10 mouse cellular contexts compared by ENCODE assay signal in genomic region chr13:31810375-31810692, GRCm38 (mm10). TPM values are rescaled to one million over a fixed set of nuclear protein-coding genes. Genes with fewer than 3 reads are reported as not detected.
DNase-seq lines count a peak whose midpoint lies in the region; ATAC-seq lines count a peak whose summit lies in the region.
"Had no signal": no experiment of that assay in that cellular context is flagged by ENCODE, and none has a peak within 500 bp of the region (broad histone marks: within the 10 kb centered on the region; RNA-seq: fewer than 3 reads in every experiment).

No protein-coding gene starts in this region.

- under 1% methylated on average over 9 of the region's 9 CpGs for WGBS in kidney, embryonic 14.5 days
- WGBS in embryonic facial prominence, embryonic 12.5 days = 1% methylated on average over 9 of the region's 9 CpGs
- 3% methylated on average over 9 of the region's 9 CpGs for WGBS in hindbrain, embryonic 16.5 days
- WGBS in midbrain, embryonic 16.5 days = 3% methylated on average over 9 of the region's 9 CpGs

- H3K27me3 ChIP-seq in kidney, embryonic 14.5 days (ENCODE audit: control insufficient read depth, insufficient read depth, low read length) = no peaks in the 10 kb centered on the region
- H3K27me3 ChIP-seq in embryonic facial prominence, embryonic 12.5 days = peaks cover 66% of the 10 kb centered on the region
- H3K27me3 ChIP-seq in hindbrain, embryonic 16.5 days (replicated peaks; ENCODE audit: control insufficient read depth, insufficient read depth, low read length) = peaks cover 60% of the 10 kb centered on the region
- H3K27me3 ChIP-seq in midbrain, embryonic 16.5 days (ENCODE audit: control insufficient read depth, insufficient read depth, low read depth, low read length) = peaks cover 57% of the 10 kb centered on the region

- H3K36me3 ChIP-seq in kidney, embryonic 14.5 days (ENCODE audit: control insufficient read depth, insufficient read depth, low read length) = peaks cover 10% of the 10 kb centered on the region; the same call in 1 of the 2 replicates
- H3K36me3 ChIP-seq in embryonic facial prominence, embryonic 12.5 days = no peaks in the 10 kb centered on the region
- H3K36me3 ChIP-seq in hindbrain, embryonic 16.5 days (ENCODE audit: control insufficient read depth, insufficient read depth, low read length) = no peaks in the 10 kb centered on the region
- H3K36me3 ChIP-seq in midbrain, embryonic 16.5 days (ENCODE audit: control insufficient read depth, insufficient read depth, low read length) = no peaks in the 10 kb centered on the region

- H3K27ac ChIP-seq in kidney, embryonic 14.5 days (ENCODE audit: low read depth, low read length) = peak overlapping the region; percentile 87
- peak overlapping the region; percentile 85 for H3K27ac ChIP-seq in embryonic facial prominence, embryonic 12.5 days
- no peak overlapping the region for H3K27ac ChIP-seq in hindbrain, embryonic 16.5 days (ENCODE audit: low read depth, low read length)
- H3K27ac ChIP-seq in midbrain, embryonic 16.5 days (ENCODE audit: low read length) = no peak overlapping the region

- H3K9me3 ChIP-seq in kidney, embryonic 14.5 days (ENCODE audit: control insufficient read depth, low read length) = no peaks in the 10 kb centered on the region
- no peaks in the 10 kb centered on the region for H3K9me3 ChIP-seq in embryonic facial prominence, embryonic 12.5 days
- H3K9me3 ChIP-seq in hindbrain, embryonic 16.5 days (ENCODE audit: control insufficient read depth, low read length) = no peaks in the 10 kb centered on the region
- H3K9me3 ChIP-seq in midbrain, embryonic 16.5 days (replicated peaks; ENCODE audit: control insufficient read depth, low read length, poor library complexity, severe bottlenecking) = no peaks in the 10 kb centered on the region

- H3K4me1 ChIP-seq in kidney, embryonic 14.5 days (ENCODE audit: control insufficient read depth, insufficient read depth, low read length) = peaks cover 20% of the 10 kb centered on the region
- H3K4me1 ChIP-seq in embryonic facial prominence, embryonic 12.5 days = peaks cover 32% of the 10 kb centered on the region
- peaks cover 30% of the 10 kb centered on the region for H3K4me1 ChIP-seq in hindbrain, embryonic 16.5 days (ENCODE audit: control insufficient read depth, insufficient read depth, low read depth, low read length)
- H3K4me1 ChIP-seq in midbrain, embryonic 16.5 days (ENCODE audit: control insufficient read depth, insufficient read depth, low read length) = peaks cover 25% of the 10 kb centered on the region

- H3K4me2 ChIP-seq in kidney, embryonic 14.5 days (replicated peaks; ENCODE audit: low read depth, low read length) = peak overlapping the region; percentile 79
- H3K4me2 ChIP-seq in embryonic facial prominence, embryonic 12.5 days (replicated peaks) = peak overlapping the region; percentile 63
- H3K4me2 ChIP-seq in hindbrain, embryonic 16.5 days (ENCODE audit: low read length) = no peak overlapping the region
- no peak overlapping the region for H3K4me2 ChIP-seq in midbrain, embryonic 16.5 days (ENCODE audit: low read length)

- H3K9ac ChIP-seq in kidney, embryonic 14.5 days (ENCODE audit: low read depth, low read length) = peak overlapping the region; percentile 90
- H3K9ac ChIP-seq in embryonic facial prominence, embryonic 12.5 days = peak overlapping the region; percentile 81
- peak overlapping the region; percentile 47 for H3K9ac ChIP-seq in hindbrain, embryonic 16.5 days (ENCODE audit: low read depth, low read length)
- no peak overlapping the region for H3K9ac ChIP-seq in midbrain, embryonic 16.5 days (ENCODE audit: low read depth, low read length)

- DNase-seq in kidney, postnatal 25 days = no peak
- no peak for DNase-seq in adrenal gland, postnatal 10 days
- DNase-seq in adrenal gland, postnatal 14 days = no peak
- DNase-seq: left cerebral cortex, postnatal 4 days; right cerebral cortex, postnatal 25 days had no signal

- peak overlapping the region; percentile 80 for H3K4me3 ChIP-seq in kidney, embryonic 14.5 days (ENCODE audit: low read length)
- peak overlapping the region; percentile 51 for H3K4me3 ChIP-seq in embryonic facial prominence, embryonic 12.5 days
- peak overlapping the region; percentile 35 for H3K4me3 ChIP-seq in hindbrain, embryonic 16.5 days (ENCODE audit: low read length)
- H3K4me3 ChIP-seq in midbrain, embryonic 16.5 days (ENCODE audit: low read depth, low read length) = peak overlapping the region; percentile 28

- no peak for ATAC-seq in kidney, embryonic 14.5 days (ENCODE audit: low FRiP score, low TSS enrichment)
- ATAC-seq in embryonic facial prominence, embryonic 12.5 days (ENCODE audit: insufficient number of reproducible peaks, insufficient read depth, low FRiP score, low TSS enrichment) = no peak
- ATAC-seq in hindbrain, embryonic 16.5 days = no peak
- no peak for ATAC-seq in midbrain, embryonic 16.5 days
- no peak for ATAC-seq in megakaryocyte-erythroid progenitor cell, adult 5-6 weeks (replicated peaks; ENCODE audit: low FRiP score, low TSS enrichment, poor library complexity, severe bottlenecking)

RNA-seq across cellular contexts. Expression of gene Foxc1, which starts 3.9 kb away (rescaled TPM):
- 9.9 and 12.3 TPM in 2 replicates for polyA plus RNA-seq in kidney, embryonic 14.5 days (2014; fragmentation: Nextera tagmentation; extraction: Ambion mirVana)
- 10.4 and 11.6 TPM in 2 replicates for polyA plus RNA-seq in embryonic facial prominence, embryonic 12.5 days (2016; fragmentation: Nextera tagmentation; extraction: Ambion mirVana)
- polyA plus RNA-seq in hindbrain, embryonic 16.5 days (2015; fragmentation: Nextera tagmentation; extraction: Ambion mirVana) = 0.63 and 0.84 TPM in 2 replicates
- polyA plus RNA-seq in midbrain, embryonic 16.5 days (2015; fragmentation: Nextera tagmentation; extraction: Ambion mirVana) = 0.44 and 0.81 TPM in 2 replicates
- total RNA-seq in megakaryocyte-erythroid progenitor cell, adult 5-6 weeks (2014; fragmentation: Nextera tagmentation) = not detected in 2 replicates
- total RNA-seq in megakaryocyte-erythroid progenitor cell, adult 5-6 weeks (2017) = not detected in 2 replicates
- 1 to 10 TPM; 6.7 to 6.9 TPM for total RNA-seq in adrenal gland, postnatal 10 days (2021)
- total RNA-seq in adrenal gland, postnatal 14 days (2021) = 7.1 TPM in 2 replicates

Comparison
In these comparisons a context has a peak if more than half of its experiments do, and no peak if none do; other contexts are left out.
1. H3K27ac ChIP-seq: peak in kidney, embryonic 14.5 days (single experiment) and embryonic facial prominence, embryonic 12.5 days (single experiment); none in hindbrain, embryonic 16.5 days (single experiment) and midbrain, embryonic 16.5 days (single experiment).
2. H3K4me2 ChIP-seq: peak in kidney, embryonic 14.5 days (single experiment) and embryonic facial prominence, embryonic 12.5 days (single experiment); none in hindbrain, embryonic 16.5 days (single experiment) and midbrain, embryonic 16.5 days (single experiment).
3. H3K4me3 ChIP-seq: peak in every context shown above with its lines; median percentile 80 in kidney, embryonic 14.5 days; 51 in embryonic facial prominence, embryonic 12.5 days; 35 in hindbrain, embryonic 16.5 days; 28 in midbrain, embryonic 16.5 days.